In the genomic region with DNA sequence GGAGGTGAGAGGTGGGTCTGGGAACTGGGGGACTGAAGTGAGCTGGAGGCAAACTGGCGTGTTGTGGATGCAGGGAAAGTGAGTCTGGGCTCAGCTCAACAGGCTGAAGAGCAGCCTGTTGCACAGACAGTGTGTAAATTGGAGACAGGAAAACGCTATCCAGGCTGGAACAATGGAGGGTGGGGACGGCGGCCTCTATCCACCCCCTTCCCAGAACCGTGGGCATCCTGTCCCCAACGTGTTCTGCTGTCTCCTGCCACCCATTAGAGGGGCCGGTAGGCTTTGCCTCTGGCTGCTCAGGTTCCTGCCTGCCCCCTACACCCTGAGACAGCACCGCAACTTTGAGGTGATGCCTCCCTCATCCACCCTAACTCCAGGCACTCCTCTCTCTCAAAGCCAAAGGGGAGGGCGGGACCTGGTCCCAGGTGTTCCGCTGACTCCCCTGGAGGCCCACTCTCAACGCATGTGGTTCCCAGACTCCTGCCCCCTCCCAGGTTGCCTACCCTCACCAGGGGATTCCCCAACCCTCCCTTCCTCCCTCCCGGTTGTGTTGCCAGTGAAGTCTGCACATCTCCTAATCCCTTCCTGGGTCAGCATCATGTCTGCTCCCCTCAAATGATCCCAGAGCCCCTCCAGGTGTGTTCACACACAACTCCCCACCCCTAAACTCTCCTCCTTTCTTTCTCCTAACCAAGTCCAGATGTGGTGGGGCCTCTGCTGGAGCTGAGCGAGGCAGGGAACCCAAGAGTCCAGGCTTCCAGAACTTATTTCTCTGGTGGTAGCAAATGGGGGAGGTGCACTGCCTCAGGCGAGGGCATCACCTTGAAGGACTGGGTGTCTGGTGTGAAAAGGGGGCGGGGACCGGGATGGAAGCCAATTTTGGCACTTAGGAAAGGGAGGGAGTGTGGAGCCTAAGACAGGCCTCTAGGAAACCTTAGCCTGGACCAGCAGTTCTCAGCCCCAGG, we compare ENCODE assay signal across 9 mouse cellular contexts. TPM values are rescaled to one million over a fixed set of nuclear protein-coding genes. Genes with fewer than 3 reads are reported as not detected.
DNase-seq lines count a peak whose midpoint lies in the region; ATAC-seq and TF ChIP-seq lines count a peak whose summit lies in the region.
"Had no signal": no experiment of that assay in that cellular context is flagged by ENCODE, and none has a peak within 500 bp of the region (broad histone marks: within the 10 kb centered on the region; RNA-seq: fewer than 3 reads in every experiment).

No protein-coding gene starts in this region.

- no peaks in the 10 kb centered on the region for H3K9me3 ChIP-seq in embryonic facial prominence, embryonic 13.5 days
- no peaks in the 10 kb centered on the region for H3K9me3 ChIP-seq in limb, embryonic 12.5 days
- no peaks in the 10 kb centered on the region for H3K9me3 ChIP-seq in midbrain, postnatal 0 days (ENCODE audit: low read length)

- 4% methylated on average over 16 of the region's 16 CpGs for WGBS in embryonic facial prominence, embryonic 13.5 days
- WGBS in limb, embryonic 12.5 days: 2% methylated on average over 16 of the region's 16 CpGs
- 25% methylated on average over 16 of the region's 16 CpGs for WGBS in midbrain, postnatal 0 days

- DNase-seq in NIH3T3 (ENCODE audit: low read depth): peak; percentile 52
- peak; percentile 80 for DNase-seq in heart, postnatal 4 days
- no peak for DNase-seq in midbrain, postnatal 0 days (ENCODE audit: low spot score)
- no peak for DNase-seq in natural killer cell, adult 2 months (ENCODE audit: low spot score in 2 of 2)
- no peak for DNase-seq in left cerebral cortex, adult 11 months (ENCODE audit: low spot score)
- no peak for DNase-seq in layer of hippocampus, adult 18-20 months (ENCODE audit: low spot score in 2 of 2)

- H3K4me1 ChIP-seq in embryonic facial prominence, embryonic 13.5 days: peaks cover 45% of the 10 kb centered on the region
- peaks cover 55% of the 10 kb centered on the region for H3K4me1 ChIP-seq in limb, embryonic 12.5 days (replicated peaks)
- peaks cover 11% of the 10 kb centered on the region for H3K4me1 ChIP-seq in midbrain, postnatal 0 days (ENCODE audit: insufficient read depth, low read length)

- H3K27ac ChIP-seq in embryonic facial prominence, embryonic 13.5 days: peak overlapping the region; percentile 99
- H3K27ac ChIP-seq in limb, embryonic 12.5 days: peak overlapping the region; percentile 99
- H3K27ac ChIP-seq in midbrain, postnatal 0 days (ENCODE audit: low read depth, low read length): no peak overlapping the region

- peak overlapping the region; percentile 97 for H3K9ac ChIP-seq in embryonic facial prominence, embryonic 13.5 days
- peak overlapping the region; percentile 97 for H3K9ac ChIP-seq in limb, embryonic 12.5 days (replicated peaks)
- H3K9ac ChIP-seq in midbrain, postnatal 0 days (replicated peaks; ENCODE audit: low read length, poor library complexity, severe bottlenecking): no peak overlapping the region

- H3K4me3 ChIP-seq in embryonic facial prominence, embryonic 13.5 days: peak overlapping the region; percentile 89
- peak overlapping the region; percentile 89 for H3K4me3 ChIP-seq in limb, embryonic 12.5 days (replicated peaks)
- H3K4me3 ChIP-seq in midbrain, postnatal 0 days (ENCODE audit: low read depth, low read length): 0 out of 2 replicates have a peak overlapping the region, but pooled peaks have one; percentile 6

- TF ChIP-seq CTCF in midbrain, postnatal 0 days (IDR thresholded peaks at IDR 0.05): no peak

- H3K4me2 ChIP-seq in embryonic facial prominence, embryonic 13.5 days: peak overlapping the region; percentile 97
- peak overlapping the region; percentile 92 for H3K4me2 ChIP-seq in limb, embryonic 12.5 days
- H3K4me2 ChIP-seq in midbrain, postnatal 0 days (ENCODE audit: low read depth, low read length, poor library complexity, severe bottlenecking): peak overlapping the region; percentile 96

- no peaks in the 10 kb centered on the region for H3K27me3 ChIP-seq in embryonic facial prominence, embryonic 13.5 days
- H3K27me3 ChIP-seq in limb, embryonic 12.5 days: no peaks in the 10 kb centered on the region; the same call in 1 of the 2 replicates
- H3K27me3 ChIP-seq in midbrain, postnatal 0 days (ENCODE audit: insufficient read depth, low read length): peaks cover 22% of the 10 kb centered on the region

- H3K36me3 ChIP-seq in embryonic facial prominence, embryonic 13.5 days: peaks cover 37% of the 10 kb centered on the region
- H3K36me3 ChIP-seq in limb, embryonic 12.5 days: peaks cover 38% of the 10 kb centered on the region
- H3K36me3 ChIP-seq in midbrain, postnatal 0 days (ENCODE audit: insufficient read depth, low read length): 0 out of 2 replicates have a peak, but pooled peaks cover 4% of the 10 kb centered on the region

- no peak for ATAC-seq in embryonic facial prominence, embryonic 13.5 days (ENCODE audit: insufficient number of reproducible peaks, insufficient read depth, low FRiP score, low TSS enrichment, low read depth)
- no peak for ATAC-seq in limb, embryonic 12.5 days (ENCODE audit: insufficient number of reproducible peaks, insufficient read depth, low FRiP score, low TSS enrichment, low read depth)
- no peak for ATAC-seq in midbrain, postnatal 0 days (ENCODE audit: low FRiP score)

RNA-seq across cellular contexts. Expression of a gene that starts 2.4 kb away (rescaled TPM):
- 70.4 and 71.0 TPM in 2 replicates for polyA plus RNA-seq in embryonic facial prominence, embryonic 13.5 days (2015; fragmentation: Nextera tagmentation; extraction: Ambion mirVana)
- total RNA-seq in heart, postnatal 4 days (2021): 100 to 1,000 TPM; 102 to 108 TPM
- 86.9 and 99.6 TPM in 2 replicates for polyA plus RNA-seq in limb, embryonic 12.5 days (2016; fragmentation: Nextera tagmentation; extraction: Ambion mirVana)
- total RNA-seq in midbrain, postnatal 0 days (2014; rRNA removed): 14.0 and 16.0 TPM in 2 replicates
- polyA plus RNA-seq in midbrain, postnatal 0 days (2015; fragmentation: Nextera tagmentation; extraction: Ambion mirVana): 4.7 and 4.9 TPM in 2 replicates
- total RNA-seq in layer of hippocampus, adult 18-20 months (2021): 1 to 10 TPM; 4.5 to 4.7 TPM
- total RNA-seq: common myeloid progenitor, adult 5-6 weeks had no signal

RNA-seq across cellular contexts. Expression of a gene that starts 18.9 kb away (rescaled TPM):
- 16.0 and 16.1 TPM in 2 replicates for polyA plus RNA-seq in embryonic facial prominence, embryonic 13.5 days (2015; fragmentation: Nextera tagmentation; extraction: Ambion mirVana)
- 1 to 10 TPM; 5.0 to 5.5 TPM for total RNA-seq in heart, postnatal 4 days (2021)
- polyA plus RNA-seq in limb, embryonic 12.5 days (2016; fragmentation: Nextera tagmentation; extraction: Ambion mirVana): 13.8 and 16.3 TPM in 2 replicates
- total RNA-seq in midbrain, postnatal 0 days (2014; rRNA removed): 28.9 and 30.4 TPM in 2 replicates
- polyA plus RNA-seq in midbrain, postnatal 0 days (2015; fragmentation: Nextera tagmentation; extraction: Ambion mirVana): 27.0 and 27.8 TPM in 2 replicates
- 10 to 100 TPM; 21.6 to 23.7 TPM for total RNA-seq in layer of hippocampus, adult 18-20 months (2021)

RNA-seq across cellular contexts. Expression of a gene that starts 38.1 kb away (rescaled TPM):
- polyA plus RNA-seq in embryonic facial prominence, embryonic 13.5 days (2015; fragmentation: Nextera tagmentation; extraction: Ambion mirVana): 106 TPM in 2 replicates
- total RNA-seq in heart, postnatal 4 days (2021): 10 to 100 TPM; 32.5 to 36.0 TPM
- 81.6 and 86.9 TPM in 2 replicates for polyA plus RNA-seq in limb, embryonic 12.5 days (2016; fragmentation: Nextera tagmentation; extraction: Ambion mirVana)
- total RNA-seq in midbrain, postnatal 0 days (2014; rRNA removed): 11.6 and 17.5 TPM in 2 replicates
- polyA plus RNA-seq in midbrain, postnatal 0 days (2015; fragmentation: Nextera tagmentation; extraction: Ambion mirVana): 10.3 and 10.9 TPM in 2 replicates
- total RNA-seq in layer of hippocampus, adult 18-20 months (2021): 1 to 10 TPM; 5.4 to 6.2 TPM

RNA-seq across cellular contexts. Expression of a gene that starts 44.8 kb away (rescaled TPM):
- polyA plus RNA-seq in embryonic facial prominence, embryonic 13.5 days (2015; fragmentation: Nextera tagmentation; extraction: Ambion mirVana): 143 and 148 TPM in 2 replicates
- 100 to 1,000 TPM; 108 to 119 TPM for total RNA-seq in heart, postnatal 4 days (2021)
- 182 and 185 TPM in 2 replicates for polyA plus RNA-seq in limb, embryonic 12.5 days (2016; fragmentation: Nextera tagmentation; extraction: Ambion mirVana)
- total RNA-seq in midbrain, postnatal 0 days (2014; rRNA removed): 112 and 114 TPM in 2 replicates
- 53.4 and 56.4 TPM in 2 replicates for polyA plus RNA-seq in midbrain, postnatal 0 days (2015; fragmentation: Nextera tagmentation; extraction: Ambion mirVana)
- total RNA-seq in layer of hippocampus, adult 18-20 months (2021): 100 to 1,000 TPM; 202 to 234 TPM

RNA-seq across cellular contexts. Expression of a gene that starts 57.9 kb away (rescaled TPM):
- polyA plus RNA-seq in embryonic facial prominence, embryonic 13.5 days (2015; fragmentation: Nextera tagmentation; extraction: Ambion mirVana): 5.4 and 5.6 TPM in 2 replicates
- 1 to 10 TPM; 7.5 to 8.0 TPM for total RNA-seq in heart, postnatal 4 days (2021)
- polyA plus RNA-seq in limb, embryonic 12.5 days (2016; fragmentation: Nextera tagmentation; extraction: Ambion mirVana): 6.7 and 6.8 TPM in 2 replicates
- total RNA-seq in midbrain, postnatal 0 days (2014; rRNA removed): 24.5 and 29.3 TPM in 2 replicates
- polyA plus RNA-seq in midbrain, postnatal 0 days (2015; fragmentation: Nextera tagmentation; extraction: Ambion mirVana): 35.0 and 41.2 TPM in 2 replicates
- 10 to 100 TPM; 10.9 to 11.7 TPM for total RNA-seq in layer of hippocampus, adult 18-20 months (2021)

Comparison
In these comparisons a context has a peak if more than half of its experiments do, and no peak if none do; other contexts are left out.
1. DNase-seq: peak in NIH3T3 (single experiment) and heart, postnatal 4 days (single experiment); none in midbrain, postnatal 0 days (single experiment), natural killer cell, adult 2 months (0 of 2), left cerebral cortex, adult 11 months (single experiment) and layer of hippocampus, adult 18-20 months (0 of 2).
2. H3K4me3 ChIP-seq: peak in every context shown above with its lines; median percentile 89 in embryonic facial prominence, embryonic 13.5 days; 89 in limb, embryonic 12.5 days; 6 in midbrain, postnatal 0 days.
3. Peak in every context shown above with its lines, with median percentiles within 50 percentile points of each other: H3K4me2 ChIP-seq.